9 mouse cellular contexts compared by ENCODE assay signal in genomic region chr9:105611980-105612771, GRCm38 (mm10). TPM values are rescaled to one million over a fixed set of nuclear protein-coding genes. Genes with fewer than 3 reads are reported as not detected.
DNase-seq lines count a peak whose midpoint lies in the region; ATAC-seq lines count a peak whose summit lies in the region.
"Had no signal": no experiment of that assay in that cellular context is flagged by ENCODE, and none has a peak within 500 bp of the region (broad histone marks: within the 10 kb centered on the region; RNA-seq: fewer than 3 reads in every experiment).

No protein-coding gene starts in this region.

- no peak overlapping the region for H3K4me3 ChIP-seq in limb, embryonic 11.5 days (ENCODE audit: low read depth, low read length)
- H3K4me3 ChIP-seq in limb, embryonic 10.5 days, result no peak overlapping the region
- H3K4me3 ChIP-seq in intestine, embryonic 15.5 days (replicated peaks), result no peak overlapping the region
- H3K4me3 ChIP-seq: midbrain, embryonic 12.5 days had no signal

- H3K27ac ChIP-seq in limb, embryonic 11.5 days (replicated peaks; ENCODE audit: low read depth, low read length), result no peak overlapping the region
- H3K27ac ChIP-seq in limb, embryonic 10.5 days, result no peak overlapping the region
- no peak overlapping the region for H3K27ac ChIP-seq in intestine, embryonic 15.5 days
- H3K27ac ChIP-seq: midbrain, embryonic 12.5 days had no signal

- no peak overlapping the region for H3K9ac ChIP-seq in limb, embryonic 11.5 days (ENCODE audit: low read length)
- H3K9ac ChIP-seq in intestine, embryonic 15.5 days, result no peak overlapping the region
- H3K9ac ChIP-seq: midbrain, embryonic 12.5 days had no signal

- H3K27me3 ChIP-seq in limb, embryonic 11.5 days (ENCODE audit: control insufficient read depth, insufficient read depth, low read length), result no peaks in the 10 kb centered on the region
- H3K27me3 ChIP-seq in limb, embryonic 10.5 days (ENCODE audit: low read depth, poor library complexity, severe bottlenecking), result no peaks in the 10 kb centered on the region
- H3K27me3 ChIP-seq in intestine, embryonic 15.5 days (replicated peaks), result no peaks in the 10 kb centered on the region
- H3K27me3 ChIP-seq: midbrain, embryonic 12.5 days had no signal

- H3K4me1 ChIP-seq in limb, embryonic 11.5 days (ENCODE audit: control insufficient read depth, insufficient read depth, low read length), result no peaks in the 10 kb centered on the region
- H3K4me1 ChIP-seq in limb, embryonic 10.5 days, result no peaks in the 10 kb centered on the region
- no peaks in the 10 kb centered on the region for H3K4me1 ChIP-seq in intestine, embryonic 15.5 days (replicated peaks)
- H3K4me1 ChIP-seq: midbrain, embryonic 12.5 days had no signal

- no peaks in the 10 kb centered on the region for H3K9me3 ChIP-seq in limb, embryonic 11.5 days (ENCODE audit: control insufficient read depth, low read length)
- no peaks in the 10 kb centered on the region for H3K9me3 ChIP-seq in limb, embryonic 10.5 days (replicated peaks)
- H3K9me3 ChIP-seq in intestine, embryonic 15.5 days, result no peaks in the 10 kb centered on the region
- H3K9me3 ChIP-seq: midbrain, embryonic 12.5 days had no signal

- no peak overlapping the region for H3K4me2 ChIP-seq in limb, embryonic 11.5 days (ENCODE audit: low read depth, severe bottlenecking)
- H3K4me2 ChIP-seq in intestine, embryonic 15.5 days (replicated peaks), result no peak overlapping the region
- H3K4me2 ChIP-seq: midbrain, embryonic 12.5 days had no signal

- WGBS in limb, embryonic 11.5 days, result 86% methylated on average over 15 of the region's 15 CpGs
- WGBS in limb, embryonic 10.5 days, result 91% methylated on average over 15 of the region's 15 CpGs
- WGBS in intestine, embryonic 15.5 days, result 85% methylated on average over 15 of the region's 15 CpGs

- peak; percentile 14 for DNase-seq in limb, embryonic 11.5 days (ENCODE audit: low spot score)
- no peak for DNase-seq in limb, embryonic 10.5 days (ENCODE audit: low spot score)
- peak; percentile 22 to 53 for DNase-seq in cerebellum, postnatal 25 days
- DNase-seq in kidney, adult 8-10 months, result peak; percentile 19 to 51
- DNase-seq in embryo, embryonic 10.5 days (ENCODE audit: low spot score), result no peak
- DNase-seq in lung, postnatal 10 days, result no peak

- no peak for ATAC-seq in limb, embryonic 11.5 days (ENCODE audit: insufficient number of reproducible peaks, low FRiP score, low TSS enrichment, low read depth)
- peak; percentile 42 for ATAC-seq in megakaryocyte progenitor cell, adult 5-6 weeks (replicated peaks; ENCODE audit: poor library complexity)
- no peak for ATAC-seq in intestine, embryonic 15.5 days

- H3K36me3 ChIP-seq in limb, embryonic 11.5 days (ENCODE audit: control insufficient read depth, insufficient read depth, low read length), result no peaks in the 10 kb centered on the region
- H3K36me3 ChIP-seq in limb, embryonic 10.5 days, result no peaks in the 10 kb centered on the region
- H3K36me3 ChIP-seq in intestine, embryonic 15.5 days, result no peaks in the 10 kb centered on the region
- H3K36me3 ChIP-seq: midbrain, embryonic 12.5 days had no signal

RNA-seq across cellular contexts. Expression of gene Pik3r4, which starts 30.6 kb away (rescaled TPM):
- 28.4 and 29.6 TPM in 2 replicates for polyA plus RNA-seq in limb, embryonic 11.5 days (2014; fragmentation: Nextera tagmentation; extraction: Ambion mirVana)
- 23.7 and 26.6 TPM in 2 replicates for polyA plus RNA-seq in limb, embryonic 10.5 days (2016; fragmentation: Nextera tagmentation; extraction: Ambion mirVana)
- total RNA-seq in megakaryocyte progenitor cell, adult 5-6 weeks (2015), result 19.6 and 26.8 TPM in 2 replicates
- 20.2 and 28.3 TPM in 2 replicates for total RNA-seq in megakaryocyte progenitor cell, adult 5-6 weeks (2017)
- polyA plus RNA-seq in intestine, embryonic 15.5 days (2015; fragmentation: Nextera tagmentation; extraction: Ambion mirVana), result 16.4 and 17.2 TPM in 2 replicates

Comparison
In these comparisons a context has a peak if more than half of its experiments do, and no peak if none do; other contexts are left out.
1. DNase-seq: peak in limb, embryonic 11.5 days (single experiment), cerebellum, postnatal 25 days (2 of 2) and kidney, adult 8-10 months (2 of 2); none in limb, embryonic 10.5 days (single experiment), embryo, embryonic 10.5 days (single experiment) and lung, postnatal 10 days (single experiment).